Mouse (Mus musculus) CH12F3 (cell line): Measurements from ENCODE around the gene Gm20388.
"Not testable (repeated sequence)": the region's sequence is repeated elsewhere in the genome, so short reads cannot be mapped to it uniquely, and the experiment has no call there.

Source experiments
- in situ Hi-C: fragments of 300-500 bp; cut with MboI; formaldehyde crosslinking; loops from 2 replicates; pipeline ENCODE4 v1.14.3; 2020; ENCODE audit warnings: low sequenced_read_pairs

Gene Gm20388

GRCm38 (mm10) chr8:123015074-123015473 is 3104.4 kb downstream of the Gm20388 start:
- in situ Hi-C loops, result no loop called here

- in situ Hi-C loops, result no loop called here
These were observed 3106.5 kb downstream of the Gm20388 start for GRCm38 (mm10) chr8:123017143-123017542.

- in situ Hi-C loops, result no loop called here
These were observed 3108.0 kb downstream of the Gm20388 start for GRCm38 (mm10) chr8:123018484-123019164.

GRCm38 (mm10) chr8:123020084-123020483 is 3109.4 kb downstream of the Gm20388 start:
- in situ Hi-C loops, result no loop called here

GRCm38 (mm10) chr8:123020859-123021258 is 3110.2 kb downstream of the Gm20388 start:
- in situ Hi-C loops, result no loop called here

- in situ Hi-C loops, result no loop called here
These were observed 3110.6 kb downstream of the Gm20388 start for GRCm38 (mm10) chr8:123021259-123021658.

- in situ Hi-C loops, result no loop called here
These were observed 3112.1 kb downstream of the Gm20388 start for GRCm38 (mm10) chr8:123022727-123023126.

- in situ Hi-C loops, result no loop called here
These were observed 3113.6 kb downstream of the Gm20388 start for GRCm38 (mm10) chr8:123024226-123024625.

- in situ Hi-C loops, result no loop called here
These were observed 3115.3 kb downstream of the Gm20388 start for GRCm38 (mm10) chr8:123025951-123026351.

GRCm38 (mm10) chr8:123027786-123028185 is 3117.1 kb downstream of the Gm20388 start:
- in situ Hi-C loops, result no loop called here

GRCm38 (mm10) chr8:123030091-123030490 is 3119.4 kb downstream of the Gm20388 start:
- in situ Hi-C loops, result not testable (repeated sequence)

GRCm38 (mm10) chr8:123031321-123031978 is 3120.8 kb downstream of the Gm20388 start:
- in situ Hi-C loops, result no loop called here

- in situ Hi-C loops, result no loop called here
These were observed 3122.1 kb downstream of the Gm20388 start for GRCm38 (mm10) chr8:123032730-123033129.

- in situ Hi-C loops, result no loop called here
These were observed 3122.8 kb downstream of the Gm20388 start for GRCm38 (mm10) chr8:123033431-123033830.

- in situ Hi-C loops, result no loop called here
These were observed 3123.5 kb downstream of the Gm20388 start for GRCm38 (mm10) chr8:123034171-123034570.

- in situ Hi-C loops, result no loop called here
These were observed 3126.3 kb downstream of the Gm20388 start for GRCm38 (mm10) chr8:123036956-123037355.

- in situ Hi-C loops, result no loop called here
These were observed 3126.8 kb downstream of the Gm20388 start for GRCm38 (mm10) chr8:123037487-123037886.

GRCm38 (mm10) chr8:123038351-123038750 is 3127.7 kb downstream of the Gm20388 start:
- in situ Hi-C loops, result no loop called here

- in situ Hi-C loops, result no loop called here
These were observed 3128.9 kb downstream of the Gm20388 start for GRCm38 (mm10) chr8:123039376-123040109.

- in situ Hi-C loops, result no loop called here
These were observed 3129.5 kb downstream of the Gm20388 start for GRCm38 (mm10) chr8:123040110-123040650.

- in situ Hi-C loops, result no loop called here
These were observed 3130.6 kb downstream of the Gm20388 start for GRCm38 (mm10) chr8:123041008-123041773.
